Mouse (Mus musculus) layer of hippocampus, postnatal 25 days (tissue): ENCODE results near the gene Xdh. TPM values are rescaled to one million over a fixed set of nuclear protein-coding genes. Genes with fewer than 3 reads are reported as not detected.
"Not testable (repeated sequence)": the region's sequence is repeated elsewhere in the genome, so short reads cannot be mapped to it uniquely, and the experiment has no call there.

Experiments
- DNase-seq, 2 experiments: peaks; one replicate each; pipeline ENCODE4 v3.0.0; 2022; ENCODE audit warnings: mixed read lengths in 2 of 2, low spot score in 1 of 2; ENCODE audit errors: extremely low spot score in 1 of 2
- total RNA-seq, 2 experiments: library from RNA; stranded (reverse); gene quantifications; 2 replicates each; pipeline ENCODE4 v1.2.3; 2021

Xdh gene
- total RNA-seq, 2 experiments from 2014 or later, result 3.1 to 4.6 TPM

DNA sequence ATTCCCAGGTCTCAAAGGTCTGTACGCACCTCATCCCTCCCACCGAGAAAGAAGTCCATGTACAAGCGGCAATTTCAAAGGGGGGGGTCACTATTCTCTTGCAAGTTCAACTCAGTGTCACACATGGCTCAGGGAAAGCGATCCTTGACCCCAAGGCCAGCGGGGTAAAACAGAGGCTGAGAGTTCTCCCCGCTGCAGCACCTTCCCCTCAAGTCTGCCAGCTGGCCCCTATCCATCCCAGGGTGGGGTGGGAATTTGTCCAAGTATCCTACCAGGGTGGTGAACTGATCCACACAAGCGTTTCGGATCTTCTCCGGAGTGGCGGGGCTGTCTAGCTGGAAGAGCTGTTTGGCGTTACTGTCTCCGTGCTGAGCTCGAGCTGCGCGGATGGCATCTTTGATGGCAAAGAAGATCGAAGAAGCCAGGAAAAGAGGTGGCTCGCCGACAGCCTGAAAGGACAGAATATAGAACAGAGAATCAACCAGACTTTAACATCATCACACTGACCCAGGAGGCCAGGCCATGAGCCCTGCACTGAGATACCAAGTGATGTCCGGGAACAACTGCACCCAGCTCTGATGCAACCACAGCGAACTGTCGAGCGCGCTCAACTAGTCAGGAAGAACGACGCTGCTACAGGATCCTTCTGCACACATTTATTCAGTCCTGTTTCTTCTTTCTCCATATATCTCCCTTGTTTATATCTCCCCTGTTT, 63.8 kb downstream of the Xdh start:
- no peak for DNase-seq

GRCm38 (mm10) chr17:73883332-73883731, 66.7 kb downstream of the Xdh start:
- no peak for DNase-seq

- DNase-seq, result peak; percentile 65 to 74
These were observed 67.8 kb downstream of the Xdh start for GRCm38 (mm10) chr17:73882194-73882593.

DNA sequence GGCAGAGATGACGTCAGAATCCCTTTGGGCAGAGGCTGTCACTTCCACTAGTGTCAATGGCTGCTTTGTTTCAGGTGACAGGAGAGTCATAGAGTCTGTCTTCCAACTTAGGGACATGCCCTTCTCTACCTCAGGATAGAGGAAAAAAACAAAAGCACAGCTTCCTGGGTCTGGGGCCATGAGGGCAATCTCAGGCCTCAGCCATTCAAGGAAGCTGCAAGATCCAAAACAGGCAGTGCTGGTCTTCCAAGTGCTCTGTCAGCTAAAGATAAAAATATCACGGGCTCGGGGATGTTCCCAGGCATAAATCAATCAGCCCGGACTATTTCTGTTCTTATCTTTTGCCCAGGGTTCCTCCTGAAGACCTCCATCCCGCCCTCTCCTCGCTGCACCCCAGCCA, 68.7 kb downstream of the Xdh start:
- DNase-seq, result no peak

GRCm38 (mm10) chr17:73880286-73880685, 69.7 kb downstream of the Xdh start:
- no peak for DNase-seq

DNA sequence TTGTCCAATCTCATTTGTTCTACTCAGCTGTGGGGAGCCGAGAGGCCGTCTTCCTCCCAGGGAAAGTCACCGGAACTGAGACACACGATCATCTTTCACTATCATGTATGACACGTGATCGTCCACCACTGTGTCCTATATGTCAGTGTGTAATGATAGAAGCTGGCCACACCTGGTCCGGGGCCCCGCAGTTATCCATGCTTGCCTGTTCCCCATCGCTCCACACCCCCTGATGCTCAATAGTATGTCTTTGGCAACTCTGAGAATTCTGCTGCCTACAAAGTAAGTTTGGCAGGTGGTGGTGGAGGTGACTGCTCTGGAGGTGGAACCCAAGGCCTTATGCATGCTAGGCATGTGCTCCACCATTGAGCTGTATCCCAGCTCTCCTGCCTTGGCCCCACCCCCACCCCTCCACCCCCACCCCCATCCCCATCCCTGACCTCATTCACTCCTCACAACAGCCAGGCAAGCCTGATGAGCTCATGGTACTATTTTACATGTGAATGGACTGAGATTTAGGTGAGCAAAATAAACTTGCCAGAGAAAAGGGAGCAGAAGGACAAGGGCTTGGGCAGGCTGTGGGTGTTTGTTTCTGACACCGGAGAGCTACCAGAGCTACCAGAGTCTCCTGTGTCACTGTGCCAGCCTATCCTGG, 70.6 kb downstream of the Xdh start:
- DNase-seq, result no peak

GRCm38 (mm10) chr17:73875674-73876073, 74.3 kb downstream of the Xdh start:
- no peak for DNase-seq

GRCm38 (mm10) chr17:73875268-73875667, 74.7 kb downstream of the Xdh start:
- DNase-seq, result no peak

DNA sequence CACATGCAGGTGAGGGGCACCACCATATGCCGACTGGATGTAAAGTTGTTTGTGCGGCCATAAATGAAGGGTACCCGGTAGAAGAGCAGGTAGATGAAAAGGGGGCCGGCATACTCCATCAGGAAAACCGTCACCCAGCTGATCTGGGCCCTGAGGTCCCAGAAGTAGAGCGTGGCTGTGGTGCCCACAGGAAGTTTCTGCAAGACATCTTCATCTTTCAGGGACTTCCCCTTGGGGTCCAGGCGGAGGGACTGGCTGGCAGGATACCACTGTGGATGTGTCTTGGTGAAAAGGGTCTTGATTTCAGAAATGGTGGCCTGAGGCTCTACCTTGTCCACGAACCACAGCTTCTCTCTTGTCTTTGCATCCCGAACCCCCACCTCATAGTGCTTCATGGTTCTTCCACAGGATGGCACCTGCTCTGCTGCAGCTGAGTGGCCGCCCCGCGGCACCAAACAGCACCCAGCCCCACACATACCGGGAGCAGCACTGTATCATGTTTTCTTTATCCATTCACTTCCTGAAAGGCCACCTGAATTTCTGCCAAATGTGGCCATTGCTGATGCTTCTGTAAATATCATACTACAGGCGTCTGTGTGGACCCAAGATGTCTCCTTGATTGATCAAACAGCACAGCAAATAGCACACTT, 78.9 kb downstream of the Xdh start:
- DNase-seq, result no peak

GRCm38 (mm10) chr17:73869008-73869685, 80.8 kb downstream of the Xdh start:
- no peak for DNase-seq

DNA sequence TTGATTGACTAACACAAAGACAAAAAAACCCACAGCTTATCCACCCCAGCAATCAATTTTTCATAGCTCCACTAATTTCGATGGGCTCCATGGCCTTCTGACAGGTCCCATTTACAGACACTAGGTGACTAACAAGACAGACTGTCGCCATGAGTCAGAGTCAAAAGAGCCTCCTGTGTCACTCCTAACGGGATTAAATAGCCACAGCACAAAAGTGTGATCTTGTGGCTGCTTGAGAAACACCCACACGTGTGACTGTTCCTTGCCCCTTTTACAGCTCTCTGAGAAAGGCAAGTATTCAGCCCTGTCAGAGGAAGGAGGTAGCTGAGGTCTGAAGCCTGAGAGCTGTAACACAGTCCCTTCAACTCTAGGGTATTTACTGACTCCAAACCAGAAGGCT, 96.3 kb downstream of the Xdh start:
- no peak for DNase-seq

DNA sequence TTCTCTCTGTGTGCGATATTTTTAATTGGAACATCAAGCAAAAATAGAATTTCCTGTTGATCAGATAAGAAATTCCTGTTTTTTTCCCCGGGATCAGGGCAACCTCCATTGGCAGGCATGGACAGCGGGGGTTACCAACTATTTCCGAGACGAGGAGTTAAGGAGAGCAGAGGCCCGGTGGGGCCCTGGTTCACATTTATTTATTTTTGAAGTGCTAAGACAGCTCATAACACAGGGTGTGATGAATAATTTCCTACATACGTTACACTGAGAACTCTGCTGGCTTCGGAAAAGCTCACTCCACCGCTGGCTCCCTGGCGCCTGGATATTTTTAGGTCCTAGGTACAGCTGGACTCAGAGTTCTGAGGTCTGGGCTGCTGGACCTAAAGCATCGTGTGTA, 97.0 kb downstream of the Xdh start:
- no peak for DNase-seq

- DNase-seq, result no peak
These were observed 102.6 kb downstream of the Xdh start for GRCm38 (mm10) chr17:73847399-73847798.

GRCm38 (mm10) chr17:73845632-73846031, 104.4 kb downstream of the Xdh start:
- no peak for DNase-seq

DNA sequence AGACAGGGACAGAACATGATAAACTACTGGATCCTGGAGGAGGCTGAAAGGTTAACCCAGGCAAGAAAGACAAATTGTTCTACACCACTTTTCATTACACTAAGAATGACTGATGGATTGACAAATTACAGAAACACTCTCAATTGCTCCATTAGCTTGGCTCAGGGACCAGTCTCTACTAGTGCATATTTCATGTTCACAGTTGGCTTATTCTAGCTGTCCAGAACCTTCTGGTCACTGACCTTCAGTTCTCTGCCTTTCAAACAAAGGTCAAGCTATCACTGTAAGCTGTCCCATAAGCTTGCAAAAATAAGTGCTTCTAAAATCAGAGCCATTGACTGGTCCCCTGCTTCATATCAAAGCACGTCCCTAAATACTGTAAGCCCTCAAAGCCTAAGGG, 107.0 kb downstream of the Xdh start:
- DNase-seq, result no peak

DNA sequence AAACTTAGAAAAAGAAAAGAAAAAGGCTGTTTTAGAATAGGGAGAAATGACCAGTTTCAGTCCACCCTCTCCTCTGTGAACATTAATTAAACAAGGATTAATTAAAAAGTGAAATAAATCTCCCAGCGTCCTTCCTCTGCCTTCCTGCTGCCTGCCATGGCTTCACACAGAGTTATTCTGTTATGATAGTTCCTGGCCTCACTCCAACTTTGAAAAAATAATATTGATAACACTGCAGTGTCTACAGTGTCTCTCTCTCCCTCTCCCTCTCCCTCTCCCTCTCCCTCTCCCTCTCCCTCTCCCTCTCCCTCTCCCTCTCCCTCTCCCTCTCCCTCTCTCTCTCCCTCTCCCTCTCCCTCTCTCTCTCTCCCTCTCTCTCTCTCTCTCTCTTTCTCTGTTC, 110.1 kb downstream of the Xdh start:
- DNase-seq, result not testable (repeated sequence)

DNA sequence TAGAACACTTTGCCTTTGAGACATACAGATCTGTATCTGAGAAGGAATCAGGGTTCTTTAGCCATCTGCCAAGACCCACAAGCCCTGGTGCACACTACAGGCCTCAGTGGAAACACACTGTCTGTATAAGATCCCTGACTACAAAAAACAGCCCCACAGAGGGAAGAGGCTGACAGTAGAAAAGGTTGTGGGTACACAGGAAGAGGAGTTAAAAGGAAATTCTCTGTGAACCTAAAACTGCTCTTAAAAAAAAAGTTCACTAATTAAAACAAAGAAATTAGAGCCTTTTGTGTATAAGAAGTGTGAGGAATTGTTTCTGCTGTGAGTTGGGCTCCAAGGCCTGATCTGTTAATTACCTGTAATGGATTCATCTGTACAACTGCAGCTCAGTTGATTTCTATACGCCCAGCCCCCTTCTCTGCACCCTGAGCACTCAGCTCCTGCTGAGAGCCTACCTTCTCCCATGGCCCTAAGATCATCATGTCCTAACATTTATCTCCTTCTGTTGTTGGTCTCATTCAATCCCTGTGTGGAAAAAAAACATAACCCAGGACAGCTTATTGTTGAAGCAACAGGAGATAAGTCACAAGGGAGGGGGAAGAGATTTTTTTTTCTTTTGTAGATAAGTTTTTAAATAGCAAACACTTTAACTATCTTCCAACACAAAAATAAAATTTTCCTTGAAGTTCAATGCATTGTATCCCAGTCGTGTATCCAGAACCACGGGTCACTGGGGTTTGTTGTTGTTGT, 110.7 kb downstream of the Xdh start:
- DNase-seq, result no peak

GRCm38 (mm10) chr17:73837244-73837643, 112.8 kb downstream of the Xdh start:
- no peak for DNase-seq

DNA sequence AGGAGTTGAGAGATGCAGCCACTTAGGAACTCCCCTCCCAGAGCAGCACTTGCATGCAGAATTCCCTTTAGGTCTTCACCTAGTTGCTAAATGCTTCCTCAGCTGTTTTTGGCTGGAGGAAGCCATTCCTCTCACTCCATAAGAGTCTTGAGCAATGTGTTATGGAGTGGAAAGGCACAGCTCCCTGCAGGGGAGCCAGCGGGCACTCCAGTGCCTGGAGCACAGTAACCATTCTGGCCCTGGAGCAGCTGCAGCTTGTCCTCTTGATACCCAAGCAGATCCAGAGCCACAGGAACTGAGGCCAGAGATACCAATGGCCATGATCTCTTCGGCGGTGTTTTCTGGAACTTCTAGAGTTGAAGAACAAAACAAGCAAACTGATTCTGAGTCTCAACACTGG, 113.4 kb downstream of the Xdh start:
- no peak for DNase-seq
